Mouse (Mus musculus) adrenal gland, postnatal 14 days (tissue): ENCODE measurements around the gene Trip10. TPM values are rescaled to one million over a fixed set of nuclear protein-coding genes. Genes with fewer than 3 reads are reported as not detected.

Source experiments
- DNase-seq: peaks from one replicate; pipeline ENCODE4 v3.0.0; 2021; ENCODE audit warnings: mixed read lengths
- total RNA-seq: library from RNA; stranded (reverse); gene quantifications from 2 replicates; pipeline ENCODE4 v1.2.3, GENCODE M21; 2021

The Trip10 gene
- total RNA-seq, 1 experiment from 2014 or later, result 38.5 TPM

GRCm38 (mm10) chr17:57234254-57234928 is 14.9 kb upstream of the Trip10 start:
- DNase-seq, result no peak

GRCm38 (mm10) chr17:57235803-57236202 is 13.5 kb upstream of the Trip10 start:
- DNase-seq, result no peak

GRCm38 (mm10) chr17:57237181-57237580 is 12.1 kb upstream of the Trip10 start:
- no peak for DNase-seq

GRCm38 (mm10) chr17:57243650-57244370 is 5.4 kb upstream of the Trip10 start:
- no peak for DNase-seq

- no peak for DNase-seq
Observed at GRCm38 (mm10) chr17:57245311-57245929, 3.8 kb upstream of the Trip10 start.

- no peak for DNase-seq
Observed at GRCm38 (mm10) chr17:57246663-57247392, 2.4 kb upstream of the Trip10 start.

- DNase-seq, result peak; percentile 94
Observed at GRCm38 (mm10) chr17:57247393-57248200, 1.7 kb upstream of the Trip10 start.

- peak; percentile 90 for DNase-seq
Observed at GRCm38 (mm10) chr17:57248201-57248699, 1.0 kb upstream of the Trip10 start, which contains the start of gene Gpr108. TSS of gene Gpr108 (minus strand) at chr17:57248446.

- DNase-seq, result peak; percentile 42
Observed at GRCm38 (mm10) chr17:57248771-57249170, 484 bp upstream of the Trip10 start.

GRCm38 (mm10) chr17:57250461-57251160 is 1.4 kb downstream of the Trip10 start:
- peak; percentile 73 for DNase-seq

GRCm38 (mm10) chr17:57251431-57251830 is 2.2 kb downstream of the Trip10 start:
- no peak for DNase-seq

GRCm38 (mm10) chr17:57253306-57253705 is 4.1 kb downstream of the Trip10 start:
- DNase-seq, result no peak

- DNase-seq, result peak; percentile 48
Observed at GRCm38 (mm10) chr17:57255354-57255753, 6.1 kb downstream of the Trip10 start.

- no peak for DNase-seq
Observed at GRCm38 (mm10) chr17:57256921-57257485, 7.7 kb downstream of the Trip10 start.

- no peak for DNase-seq
Observed at GRCm38 (mm10) chr17:57258191-57258590, 8.9 kb downstream of the Trip10 start.

- DNase-seq, result no peak
Observed at GRCm38 (mm10) chr17:57259742-57260141, 10.5 kb downstream of the Trip10 start.

GRCm38 (mm10) chr17:57260351-57260750 is 11.1 kb downstream of the Trip10 start:
- DNase-seq, result peak; percentile 1

GRCm38 (mm10) chr17:57261286-57261685 is 12.0 kb downstream of the Trip10 start:
- peak; percentile 18 for DNase-seq

- DNase-seq, result no peak
Observed at GRCm38 (mm10) chr17:57261796-57262195, 12.5 kb downstream of the Trip10 start.

GRCm38 (mm10) chr17:57262901-57263550 is 13.8 kb downstream of the Trip10 start:
- no peak for DNase-seq
